Mouse (Mus musculus) megakaryocyte, embryonic 14.5 days (primary cell): Measurements from ENCODE around the gene Dclre1a.

Experiments
- FLI1 ChIP-seq: IDR thresholded peaks from 2 replicates; pipeline ENCODE4 v1.6.1; 2012; ENCODE audit warnings: low read length, inconsistent platforms, mixed read lengths
- GATA1 ChIP-seq: IDR thresholded peaks from 3 replicates; pipeline ENCODE4 v1.6.1; 2012; ENCODE audit warnings: mixed read lengths, low read length, inconsistent platforms, borderline replicate concordance

- TF ChIP-seq FLI1 (no peak), GATA1 (no peak)
Observed at GRCm38 (mm10) chr19:56484630-56485375, 63.2 kb downstream of the Dclre1a start.
